Mouse (Mus musculus) erythroblast, embryonic 14.5 days (primary cell): ENCODE results near the gene Tbc1d13.

Experiments
- GATA1 ChIP-seq: IDR thresholded peaks from 2 replicates; pipeline ENCODE4 v1.6.1; 2012; ENCODE audit warnings: low read length, inconsistent platforms, mixed read lengths
- TAL1 ChIP-seq: IDR thresholded peaks from 3 replicates; pipeline ENCODE4 v1.6.1; 2012; ENCODE audit warnings: low read length, inconsistent platforms, mixed read lengths

GRCm38 (mm10) chr2:30123729-30124471 lies 9.6 kb upstream of the Tbc1d13 start:
- TF ChIP-seq GATA1: no peak
- TF ChIP-seq TAL1: no peak
